ENCODE assay signal across 8 mouse cellular contexts in the genomic region with DNA sequence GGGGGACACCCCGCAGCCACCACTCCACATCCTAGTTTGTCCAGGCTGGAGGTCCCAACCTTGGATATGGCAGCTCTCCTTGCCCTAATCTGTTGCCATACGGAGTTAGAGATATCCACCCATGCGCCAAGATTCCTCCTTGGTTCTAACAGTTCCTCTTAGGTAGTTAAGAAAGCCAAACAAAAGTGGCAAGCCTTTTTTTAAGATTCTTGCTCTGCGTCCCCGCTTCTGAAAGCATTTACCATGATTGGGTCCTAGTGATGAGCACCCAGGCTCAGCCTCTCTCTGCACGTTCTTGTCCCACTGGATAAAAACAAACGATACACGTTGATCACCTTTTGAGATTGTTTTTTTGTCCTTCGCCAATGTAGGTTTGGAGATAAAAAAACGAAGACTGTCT. TPM values are rescaled to one million over a fixed set of nuclear protein-coding genes. Genes with fewer than 3 reads are reported as not detected.
DNase-seq lines count a peak whose midpoint lies in the region; ATAC-seq and TF ChIP-seq lines count a peak whose summit lies in the region.

No protein-coding gene starts in this region.

- DNase-seq in liver, embryonic 11.5 days (ENCODE audit: low spot score) = no peak
- DNase-seq in liver, postnatal 0 days = no peak
- no peak for DNase-seq in forebrain, embryonic 11.5 days (ENCODE audit: low spot score)
- no peak for DNase-seq in cerebellum, adult 8-10 months
- DNase-seq in Muller cell, postnatal 12 days (ENCODE audit: inconsistent ontology term) = no peak
- no peak for DNase-seq in ovary, postnatal 14 days (ENCODE audit: low spot score)

- ATAC-seq in liver, embryonic 11.5 days (replicated peaks; ENCODE audit: low FRiP score) = no peak
- ATAC-seq in liver, postnatal 0 days = no peak
- ATAC-seq in forebrain, embryonic 11.5 days (replicated peaks; ENCODE audit: low FRiP score) = no peak
- ATAC-seq in intestine, embryonic 15.5 days = no peak
- no peak for ATAC-seq in neural tube, embryonic 12.5 days (ENCODE audit: low FRiP score, low read depth)

- H3K27me3 ChIP-seq in liver, embryonic 11.5 days (replicated peaks; ENCODE audit: control insufficient read depth, insufficient read depth, low read length) = peaks cover 61% of the 10 kb centered on the region
- peaks cover 68% of the 10 kb centered on the region for H3K27me3 ChIP-seq in liver, postnatal 0 days (ENCODE audit: insufficient read depth, low read length)
- peaks cover 3% of the 10 kb centered on the region for H3K27me3 ChIP-seq in forebrain, embryonic 11.5 days (ENCODE audit: control insufficient read depth, insufficient read depth, low read length)
- peaks cover 15% of the 10 kb centered on the region for H3K27me3 ChIP-seq in intestine, embryonic 15.5 days (replicated peaks)
- H3K27me3 ChIP-seq in neural tube, embryonic 12.5 days (replicated peaks) = 0 out of 2 replicates have a peak, but pooled peaks cover 7% of the 10 kb centered on the region

- peak overlapping the region; percentile 67 for H3K4me2 ChIP-seq in liver, embryonic 11.5 days
- no peak overlapping the region for H3K4me2 ChIP-seq in liver, postnatal 0 days (ENCODE audit: low read depth, low read length)
- H3K4me2 ChIP-seq in forebrain, embryonic 11.5 days (ENCODE audit: low read depth, low read length, severe bottlenecking) = peak overlapping the region; percentile 93
- H3K4me2 ChIP-seq in intestine, embryonic 15.5 days (replicated peaks) = peak overlapping the region; percentile 97
- peak overlapping the region; percentile 85 for H3K4me2 ChIP-seq in neural tube, embryonic 12.5 days (replicated peaks)

- no peaks in the 10 kb centered on the region for H3K4me1 ChIP-seq in liver, embryonic 11.5 days (replicated peaks; ENCODE audit: control insufficient read depth, insufficient read depth, low read length)
- peaks cover 17% of the 10 kb centered on the region for H3K4me1 ChIP-seq in liver, postnatal 0 days (ENCODE audit: insufficient read depth)
- peaks cover 21% of the 10 kb centered on the region; the same call in 1 of the 2 replicates for H3K4me1 ChIP-seq in forebrain, embryonic 11.5 days (replicated peaks; ENCODE audit: control insufficient read depth, insufficient read depth, low read length)
- H3K4me1 ChIP-seq in intestine, embryonic 15.5 days (replicated peaks) = peaks cover 14% of the 10 kb centered on the region
- H3K4me1 ChIP-seq in neural tube, embryonic 12.5 days = peaks cover 39% of the 10 kb centered on the region

- no peak for TF ChIP-seq EP300 in liver, postnatal 0 days (IDR thresholded peaks at IDR 0.05; ENCODE audit: low read depth)

- H3K36me3 ChIP-seq in liver, embryonic 11.5 days (ENCODE audit: control insufficient read depth, insufficient read depth, low read length) = no peaks in the 10 kb centered on the region
- no peaks in the 10 kb centered on the region for H3K36me3 ChIP-seq in liver, postnatal 0 days (replicated peaks; ENCODE audit: insufficient read depth, low read length)
- H3K36me3 ChIP-seq in forebrain, embryonic 11.5 days (ENCODE audit: control insufficient read depth, insufficient read depth, low read length) = no peaks in the 10 kb centered on the region; the same call in 1 of the 2 replicates
- H3K36me3 ChIP-seq in intestine, embryonic 15.5 days = no peaks in the 10 kb centered on the region
- peaks cover 13% of the 10 kb centered on the region for H3K36me3 ChIP-seq in neural tube, embryonic 12.5 days

- peak overlapping the region; percentile 57 for H3K4me3 ChIP-seq in liver, embryonic 11.5 days (ENCODE audit: low read depth, low read length)
- no peak overlapping the region for H3K4me3 ChIP-seq in liver, postnatal 0 days (ENCODE audit: low read depth, low read length)
- H3K4me3 ChIP-seq in forebrain, embryonic 11.5 days (ENCODE audit: low read depth, low read length) = peak overlapping the region; percentile 66
- H3K4me3 ChIP-seq in intestine, embryonic 15.5 days (replicated peaks) = peak overlapping the region; percentile 51
- H3K4me3 ChIP-seq in neural tube, embryonic 12.5 days = peak overlapping the region; percentile 61

- TF ChIP-seq CTCF in liver, postnatal 0 days (IDR thresholded peaks at IDR 0.05; ENCODE audit: low read depth) = no peak

- H3K27ac ChIP-seq in liver, embryonic 11.5 days (ENCODE audit: low read depth, low read length) = no peak overlapping the region
- no peak overlapping the region for H3K27ac ChIP-seq in liver, postnatal 0 days (ENCODE audit: low read depth)
- no peak overlapping the region for H3K27ac ChIP-seq in forebrain, embryonic 11.5 days (ENCODE audit: low read depth, low read length)
- no peak overlapping the region for H3K27ac ChIP-seq in intestine, embryonic 15.5 days
- no peak overlapping the region for H3K27ac ChIP-seq in neural tube, embryonic 12.5 days

- no peaks in the 10 kb centered on the region for H3K9me3 ChIP-seq in liver, embryonic 11.5 days (ENCODE audit: control insufficient read depth, low read length)
- H3K9me3 ChIP-seq in liver, postnatal 0 days (ENCODE audit: low read length) = no peaks in the 10 kb centered on the region
- no peaks in the 10 kb centered on the region for H3K9me3 ChIP-seq in forebrain, embryonic 11.5 days (ENCODE audit: control insufficient read depth, low read length)
- H3K9me3 ChIP-seq in intestine, embryonic 15.5 days = no peaks in the 10 kb centered on the region
- H3K9me3 ChIP-seq in neural tube, embryonic 12.5 days = no peaks in the 10 kb centered on the region

- no peak overlapping the region for H3K9ac ChIP-seq in liver, embryonic 11.5 days (ENCODE audit: low read depth, low read length)
- H3K9ac ChIP-seq in liver, postnatal 0 days (replicated peaks) = no peak overlapping the region
- H3K9ac ChIP-seq in forebrain, embryonic 11.5 days (ENCODE audit: low read length) = peak overlapping the region; percentile 81
- H3K9ac ChIP-seq in intestine, embryonic 15.5 days = peak overlapping the region; percentile 54
- H3K9ac ChIP-seq in neural tube, embryonic 12.5 days = peak overlapping the region; percentile 81

- 12% methylated on average over 10 of the region's 10 CpGs for WGBS in liver, embryonic 11.5 days
- 14% methylated on average over 10 of the region's 10 CpGs for WGBS in liver, postnatal 0 days (ENCODE audit: insufficient replicate concordance)
- 3% methylated on average over 10 of the region's 10 CpGs for WGBS in forebrain, embryonic 11.5 days
- WGBS in intestine, embryonic 15.5 days = 25% methylated on average over 10 of the region's 10 CpGs
- 2% methylated on average over 10 of the region's 10 CpGs for WGBS in neural tube, embryonic 12.5 days

RNA-seq across cellular contexts. Expression of a gene that starts 1.0 kb away (rescaled TPM):
- polyA plus RNA-seq in liver, embryonic 11.5 days (2014; fragmentation: Nextera tagmentation; extraction: Ambion mirVana) = 26.4 and 27.7 TPM in 2 replicates
- polyA plus RNA-seq in liver, postnatal 0 days (2015; fragmentation: Nextera tagmentation; extraction: Ambion mirVana) = 1.0 and 1.6 TPM in 2 replicates
- 102 and 107 TPM in 2 replicates for polyA plus RNA-seq in forebrain, embryonic 11.5 days (2014; fragmentation: Nextera tagmentation; extraction: Ambion mirVana)
- polyA plus RNA-seq in intestine, embryonic 15.5 days (2015; fragmentation: Nextera tagmentation; extraction: Ambion mirVana) = 93.8 and 109 TPM in 2 replicates
- 116 and 133 TPM in 2 replicates for polyA plus RNA-seq in neural tube, embryonic 12.5 days (2016; fragmentation: Nextera tagmentation; extraction: Ambion mirVana)

Comparison
In these comparisons a context has a peak if more than half of its experiments do, and no peak if none do; other contexts are left out.
1. RNA of a gene that starts 1.0 kb away (polyA plus RNA-seq): 116 to 133 TPM in neural tube, embryonic 12.5 days, 93.8 to 109 TPM in intestine, embryonic 15.5 days, 102 to 107 TPM in forebrain, embryonic 11.5 days and 26.4 to 27.7 TPM in liver, embryonic 11.5 days; 1.0 to 1.6 TPM in liver, postnatal 0 days; every median in the first group is over 10 times any median in the second.
2. H3K9ac ChIP-seq: peak in forebrain, embryonic 11.5 days (single experiment), intestine, embryonic 15.5 days (single experiment) and neural tube, embryonic 12.5 days (single experiment); none in liver, embryonic 11.5 days (single experiment) and liver, postnatal 0 days (single experiment).